Mouse (Mus musculus) C2C12 (cell line): ENCODE measurements at regions not wholly inside any gene's neighbourhood (a gene's known extent, or its start where the extent isn't known, plus 50 kb on each side); places are given as distances from the start of the nearest gene placed in this dataset.

Source experiments
- CEBPB ChIP-seq: IDR thresholded peaks from one replicate; pipeline ENCODE4 v1.6.1; 2011; ENCODE audit warnings: low read depth, mild to moderate bottlenecking, control low read depth, moderate library complexity
- CTCF ChIP-seq: IDR thresholded peaks from one replicate; pipeline ENCODE4 v1.5.1; 2011; ENCODE audit not compliant: control insufficient read depth, insufficient read depth, insufficient read length
- FOSL1 ChIP-seq: IDR thresholded peaks from one replicate; pipeline ENCODE4 v1.8.0; 2011; ENCODE audit warnings: mild to moderate bottlenecking, low read length; ENCODE audit not compliant: poor library complexity, insufficient read depth, severe bottlenecking
- MAX ChIP-seq: IDR thresholded peaks from one replicate; pipeline ENCODE4 v1.6.1; 2011; ENCODE audit warnings: mild to moderate bottlenecking, control low read depth
- MYOG ChIP-seq: IDR thresholded peaks from one replicate; pipeline ENCODE4 v1.6.1; 2011; ENCODE audit not compliant: control insufficient read depth, insufficient read length; ENCODE audit errors: extremely low read depth

GRCm38 (mm10) chr14:60528520-60528919 is 105.3 kb upstream of the Spata13 start:
- TF ChIP-seq CEBPB = no peak
- no peak for TF ChIP-seq CTCF
- no peak for TF ChIP-seq MAX
- TF ChIP-seq MYOG = no peak
- TF ChIP-seq FOSL1 = no peak
